Mouse (Mus musculus) myocyte (in vitro differentiated cells): ENCODE results near the gene Tnrc6c. TPM values are rescaled to one million over a fixed set of nuclear protein-coding genes. Genes with fewer than 3 reads are reported as not detected.

Experiments used
- H3K27me3 ChIP-seq: one replicate; pipeline ENCODE4 v1.6.1; 2011; ENCODE audit not compliant: control insufficient read depth, insufficient read depth, insufficient read length
- H3K36me3 ChIP-seq: one replicate; pipeline ENCODE4 v1.6.1; 2011; ENCODE audit not compliant: control insufficient read depth, insufficient read depth
- H3K4me2 ChIP-seq: one replicate; pipeline ENCODE4 v1.6.1; 2011; ENCODE audit warnings: low read depth, control low read depth
- H3K4me3 ChIP-seq: one replicate; pipeline ENCODE4 v1.5.1; 2011; ENCODE audit warnings: mild to moderate bottlenecking, control low read depth, moderate library complexity
- H3K79me2 ChIP-seq: one replicate; pipeline ENCODE4 v1.6.1; 2011; ENCODE audit not compliant: control insufficient read depth, insufficient read depth
- H3ac ChIP-seq: one replicate; pipeline ENCODE4 v1.6.1; 2011; ENCODE audit not compliant: control insufficient read depth, insufficient read length
- CEBPB ChIP-seq: IDR thresholded peaks from 2 replicates; pipeline ENCODE4 v1.6.1; 2011; ENCODE audit warnings: mild to moderate bottlenecking, moderate library complexity; ENCODE audit not compliant: poor library complexity, insufficient read depth, severe bottlenecking
- E2F4 ChIP-seq: IDR thresholded peaks from one replicate; pipeline ENCODE4 v1.6.1; 2011; ENCODE audit warnings: mild to moderate bottlenecking, control low read depth, moderate library complexity; ENCODE audit not compliant: insufficient read depth
- MAX ChIP-seq: IDR thresholded peaks from one replicate; pipeline ENCODE4 v1.6.1; 2011; ENCODE audit warnings: low read depth, mild to moderate bottlenecking, control low read depth
- MYOD1 ChIP-seq, 3 experiments: IDR thresholded peaks; one replicate each; pipeline ENCODE4 v1.6.1; 2011; ENCODE audit warnings: control low read depth in 2 of 3, low read depth in 2 of 3, mild to moderate bottlenecking in 2 of 3, moderate library complexity in 1 of 3; ENCODE audit not compliant: insufficient read length in 2 of 3, control insufficient read depth in 1 of 3
- MYOG ChIP-seq, 3 experiments: IDR thresholded peaks; one replicate each; pipeline ENCODE4 v1.6.1; 2011; ENCODE audit warnings: control low read depth in 2 of 3, low read depth in 2 of 3, mild to moderate bottlenecking in 2 of 3; ENCODE audit not compliant: insufficient read length in 2 of 3, control insufficient read depth in 1 of 3, insufficient read depth in 1 of 3
- POLR2A ChIP-seq: IDR thresholded peaks from one replicate; pipeline ENCODE4 v1.6.1; 2011; ENCODE audit warnings: low read depth, mild to moderate bottlenecking, control low read depth, moderate library complexity; ENCODE audit not compliant: insufficient read length
- POLR2AphosphoS2 ChIP-seq: IDR thresholded peaks from one replicate; pipeline ENCODE4 v1.6.1; 2011; ENCODE audit warnings: low read depth, control low read depth; ENCODE audit not compliant: insufficient read length
- REST ChIP-seq: IDR thresholded peaks from one replicate; pipeline ENCODE4 v1.6.1; 2011; ENCODE audit warnings: mild to moderate bottlenecking, control low read depth, moderate library complexity; ENCODE audit not compliant: insufficient read depth, insufficient read length
- SRF ChIP-seq: IDR thresholded peaks from one replicate; pipeline ENCODE4 v1.6.1; 2011; ENCODE audit warnings: low read depth; ENCODE audit not compliant: control insufficient read depth, insufficient read length
- TCF12 ChIP-seq: IDR thresholded peaks from one replicate; pipeline ENCODE4 v1.6.1; 2011; ENCODE audit warnings: mild to moderate bottlenecking, control low read depth; ENCODE audit not compliant: poor library complexity, insufficient read depth, severe bottlenecking
- TCF3 ChIP-seq: IDR thresholded peaks from one replicate; pipeline ENCODE4 v1.6.1; 2011; ENCODE audit warnings: low read depth, control low read depth; ENCODE audit not compliant: insufficient read length
- USF1 ChIP-seq: IDR thresholded peaks from one replicate; pipeline ENCODE4 v1.6.1; 2011; ENCODE audit warnings: low read depth, mild to moderate bottlenecking, control low read depth, moderate library complexity
- polyA plus RNA-seq: library from polyadenylated mRNA; unstranded; fragments of >200 nt; fragmentation: generic; extraction: Trizol; gene quantifications from one replicate; pipeline ENCODE4 v1.2.1, GENCODE M21; 2012; ENCODE audit warnings: missing spikeins

The Tnrc6c gene
- polyA plus RNA-seq, 1 experiment = 7.4 TPM

DNA sequence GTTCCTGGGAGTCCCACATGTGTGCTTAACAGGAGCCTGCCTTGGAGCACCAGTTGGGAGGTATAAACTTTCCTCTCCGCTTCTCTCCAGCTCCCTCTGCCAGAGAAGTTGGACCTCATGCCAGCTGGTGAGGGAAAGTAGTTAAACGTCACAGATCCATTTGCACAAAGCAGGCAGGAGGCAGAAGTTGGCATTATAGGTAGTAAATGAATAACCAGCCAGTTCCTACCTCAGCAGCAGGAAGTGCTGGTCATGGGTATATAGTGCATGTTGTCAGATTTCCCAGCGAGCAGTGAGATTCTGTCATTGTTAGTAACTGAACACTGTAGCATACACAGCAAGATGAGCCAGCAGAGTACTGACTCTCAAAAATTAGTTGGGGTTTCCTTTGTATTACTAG, 31.4 kb downstream of the Tnrc6c start:
- H3K4me2 ChIP-seq = no peak overlapping the region
- no peak overlapping the region for H3ac ChIP-seq
- no peaks in the 10 kb centered on the region for H3K36me3 ChIP-seq
- H3K4me3 ChIP-seq = no peak overlapping the region
- H3K79me2 ChIP-seq = peaks cover 80% of the 10 kb centered on the region
- no peak for TF ChIP-seq CEBPB
- TF ChIP-seq POLR2AphosphoS2 = no peak
- no peak for TF ChIP-seq TCF12
- TF ChIP-seq E2F4 = no peak
- TF ChIP-seq SRF = no peak
- TF ChIP-seq MYOD1 (IDR thresholded peaks at IDR 0.05; ENCODE audit: control insufficient read depth in 1 of 3, insufficient read length in 2 of 3, low read depth in 2 of 3) = no peak
- TF ChIP-seq REST = no peak
- no peak for TF ChIP-seq MYOG (IDR thresholded peaks at IDR 0.05; ENCODE audit: control insufficient read depth in 1 of 3, insufficient read depth in 1 of 3, insufficient read length in 2 of 3, low read depth in 2 of 3)
- no peak for TF ChIP-seq POLR2A
- no peak for TF ChIP-seq TCF3
- no peak for TF ChIP-seq USF1
- TF ChIP-seq MAX = no peak
- no peaks in the 10 kb centered on the region for H3K27me3 ChIP-seq

DNA sequence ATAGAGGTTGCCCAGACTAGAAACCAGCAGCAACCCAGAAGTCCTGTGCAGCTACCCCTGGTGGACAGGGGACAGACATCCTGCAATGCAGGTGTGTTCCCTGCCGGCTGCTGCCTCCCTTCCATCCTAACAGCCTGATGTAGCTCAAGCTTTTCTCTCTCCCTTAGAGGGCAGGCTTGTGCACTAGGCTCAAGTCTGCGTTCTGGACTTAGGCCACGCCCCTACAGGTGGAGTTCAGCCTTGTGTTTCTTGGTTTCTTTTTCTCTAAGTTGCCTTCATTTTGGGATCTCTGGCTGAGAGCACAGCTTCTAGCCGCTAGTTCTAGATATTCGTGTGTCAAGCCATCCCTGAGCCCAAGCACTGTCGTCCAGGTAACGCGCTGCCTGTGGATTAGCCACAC, 31.9 kb downstream of the Tnrc6c start:
- H3K36me3 ChIP-seq = no peaks in the 10 kb centered on the region
- TF ChIP-seq SRF (no peak), MYOD1 (IDR thresholded peaks at IDR 0.05; ENCODE audit: control insufficient read depth in 1 of 3, insufficient read length in 2 of 3, low read depth in 2 of 3) (no peak), POLR2A (no peak), REST (no peak)
- no peak overlapping the region for H3K4me2 ChIP-seq
- peaks cover 78% of the 10 kb centered on the region for H3K79me2 ChIP-seq
- no peak overlapping the region for H3K4me3 ChIP-seq
- H3K27me3 ChIP-seq = no peaks in the 10 kb centered on the region
- no peak overlapping the region for H3ac ChIP-seq

- Histone ChIP-seq H3ac (no peak overlapping the region), H3K36me3 (no peaks in the 10 kb centered on the region), H3K27me3 (no peaks in the 10 kb centered on the region), H3K79me2 (peaks cover 71% of the 10 kb centered on the region), H3K4me2 (no peak overlapping the region), H3K4me3 (no peak overlapping the region)
- TF ChIP-seq E2F4 (no peak), TCF12 (no peak), MYOD1 (IDR thresholded peaks at IDR 0.05; ENCODE audit: control insufficient read depth in 1 of 3, insufficient read length in 2 of 3, low read depth in 2 of 3) (no peak), SRF (no peak), USF1 (no peak), REST (no peak), MAX (no peak), POLR2AphosphoS2 (no peak), CEBPB (no peak), MYOG (IDR thresholded peaks at IDR 0.05; ENCODE audit: control insufficient read depth in 1 of 3, insufficient read depth in 1 of 3, insufficient read length in 2 of 3, low read depth in 2 of 3) (no peak), POLR2A (no peak), TCF3 (no peak)
Observed at GRCm38 (mm10) chr11:117688603-117689002, 34.5 kb downstream of the Tnrc6c start.

DNA sequence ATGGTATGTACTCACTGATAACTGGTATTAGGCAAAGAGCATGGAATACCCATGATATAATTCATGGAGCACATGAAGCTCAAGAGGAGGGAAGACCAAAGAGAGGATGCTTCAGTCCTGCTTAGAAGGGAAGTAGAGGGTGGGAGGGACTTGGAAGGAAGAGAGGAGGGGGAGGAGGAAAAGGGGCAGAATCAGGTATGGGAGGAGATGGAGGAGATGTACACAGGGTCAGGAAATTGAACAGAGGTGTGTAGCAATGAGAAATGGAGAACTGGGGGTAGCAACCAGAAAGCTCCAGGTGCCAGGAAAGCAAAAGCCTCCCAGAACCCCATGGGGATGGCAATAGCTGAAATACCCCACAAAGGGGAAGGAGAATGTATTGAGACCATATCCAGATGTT, 37.2 kb downstream of the Tnrc6c start:
- no peaks in the 10 kb centered on the region for H3K27me3 ChIP-seq
- H3ac ChIP-seq = no peak overlapping the region
- H3K79me2 ChIP-seq = peaks cover 66% of the 10 kb centered on the region
- no peak for TF ChIP-seq CEBPB
- no peak for TF ChIP-seq TCF3
- TF ChIP-seq REST = no peak
- no peak for TF ChIP-seq MYOG (IDR thresholded peaks at IDR 0.05; ENCODE audit: control insufficient read depth in 1 of 3, insufficient read depth in 1 of 3, insufficient read length in 2 of 3, low read depth in 2 of 3)
- no peak for TF ChIP-seq SRF
- H3K36me3 ChIP-seq = no peaks in the 10 kb centered on the region
- no peak overlapping the region for H3K4me2 ChIP-seq
- H3K4me3 ChIP-seq = no peak overlapping the region

DNA sequence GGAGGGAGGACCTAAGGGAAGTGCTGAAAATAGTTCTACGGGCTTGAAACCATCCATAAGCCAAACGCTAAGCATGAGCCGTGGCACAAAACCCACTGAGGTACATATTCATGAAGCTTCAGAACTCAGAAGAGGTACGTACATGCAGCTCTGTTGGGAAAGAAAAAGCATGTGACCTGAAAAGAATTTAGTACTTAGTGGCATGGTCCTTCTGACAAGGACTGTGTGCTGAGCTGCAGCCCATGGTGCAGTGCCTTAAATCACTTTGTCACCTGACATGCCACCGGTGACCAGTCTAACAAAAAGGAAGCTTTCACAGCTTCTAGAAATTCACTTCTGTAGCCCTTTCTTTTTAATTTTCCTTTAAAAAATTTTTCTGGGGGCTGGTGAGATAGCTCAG, 40.0 kb downstream of the Tnrc6c start:
- Histone ChIP-seq H3ac (no peak overlapping the region), H3K4me2 (no peak overlapping the region), H3K36me3 (no peaks in the 10 kb centered on the region), H3K4me3 (no peak overlapping the region), H3K27me3 (no peaks in the 10 kb centered on the region), H3K79me2 (peaks cover 47% of the 10 kb centered on the region)
- TF ChIP-seq POLR2AphosphoS2 (no peak), REST (no peak)
